Mouse (Mus musculus): Measurements from ENCODE around the gene Clstn1. TPM values are rescaled to one million over a fixed set of nuclear protein-coding genes. Genes with fewer than 3 reads are reported as not detected.

Clstn1 gene
- total and polyA plus RNA-seq, 3 experiments = 6.1 to 26.6 TPM; not detected in 1

- H3K9ac ChIP-seq (ENCODE audit: control insufficient read depth, low read depth, low read length, poor library complexity, severe bottlenecking) = no peak overlapping the region
- TF ChIP-seq RAD21 (IDR thresholded peaks at IDR 0.05; ENCODE audit: low read depth, low read length) (no peak), MAZ (IDR thresholded peaks at IDR 0.05; ENCODE audit: low read depth, low read length) (no peak), HCFC1 (IDR thresholded peaks at IDR 0.05; ENCODE audit: low read depth, low read length) (no peak), CTCF (IDR thresholded peaks at IDR 0.05 in 2 of 3, conservative IDR thresholded peaks at IDR 0.05 in 1 of 3; ENCODE audit: control insufficient read depth in 1 of 3, insufficient read depth in 1 of 3, low read depth in 2 of 3, low read length in 3 of 3, poor library complexity in 1 of 3, severe bottlenecking in 1 of 3) (no peak), TBP (IDR thresholded peaks at IDR 0.05; ENCODE audit: low read depth, low read length) (no peak), RCOR1 (IDR thresholded peaks at IDR 0.05; ENCODE audit: low read depth, low read length) (no peak), MEF2A (IDR thresholded peaks at IDR 0.05; ENCODE audit: extremely low read depth, insufficient replicate concordance, low read depth, low read length, poor library complexity, severe bottlenecking) (no peak), ZC3H11A (IDR thresholded peaks at IDR 0.05; ENCODE audit: low read depth, low read length) (no peak), POLR2AphosphoS5 (IDR thresholded peaks at IDR 0.05; ENCODE audit: borderline replicate concordance, low read depth, low read length) (no peak), ZNF384 (IDR thresholded peaks at IDR 0.05; ENCODE audit: low read depth, low read length) (no peak), MAX (IDR thresholded peaks at IDR 0.05; ENCODE audit: low read length) (no peak), SIN3A (IDR thresholded peaks at IDR 0.05; ENCODE audit: low read length) (no peak), CHD1 (IDR thresholded peaks at IDR 0.05; ENCODE audit: low read depth, low read length) (no peak), ZMIZ1 (IDR thresholded peaks at IDR 0.05; ENCODE audit: low read depth, low read length) (no peak), EP300 (IDR thresholded peaks at IDR 0.05; ENCODE audit: low read depth in 1 of 2, low read length in 2 of 2) (no peak), BHLHE40 (IDR thresholded peaks at IDR 0.05; ENCODE audit: borderline replicate concordance, low read depth, low read length) (no peak)
- H3K27ac ChIP-seq (ENCODE audit: control insufficient read depth, low read depth, low read length) = no peak overlapping the region
- H3K79me2 ChIP-seq (ENCODE audit: control insufficient read depth, insufficient read depth, low read length, poor library complexity) = no peaks in the 10 kb centered on the region
- no peaks in the 10 kb centered on the region for H3K9me3 ChIP-seq (replicated peaks; ENCODE audit: insufficient read depth, low read length)
- DNase-seq (ENCODE audit: low read depth, low spot score) = no peak
- no peaks in the 10 kb centered on the region for H3K27me3 ChIP-seq (ENCODE audit: control insufficient read depth in 1 of 2, insufficient read depth in 2 of 2, low read length in 2 of 2)
- H3K4me3 ChIP-seq (ENCODE audit: control insufficient read depth in 1 of 2, insufficient read depth in 1 of 2, low read depth in 2 of 2, low read length in 2 of 2) = no peak overlapping the region
- H3K4me1 ChIP-seq (ENCODE audit: control insufficient read depth in 1 of 2, insufficient read depth in 2 of 2, low read length in 2 of 2) = no peaks in the 10 kb centered on the region
- peaks cover 0 to 4% of the 10 kb centered on the region in 2 experiments; a peak in 2 of 4 replicates for H3K36me3 ChIP-seq (ENCODE audit: control insufficient read depth in 1 of 2, insufficient read depth in 2 of 2, low read length in 2 of 2)
These were observed 89.4 kb downstream of the Clstn1 start for GRCm38 (mm10) chr4:149675378-149676261.

GRCm38 (mm10) chr4:149678006-149678405, 91.7 kb downstream of the Clstn1 start:
- H3K9ac ChIP-seq (ENCODE audit: control insufficient read depth, low read depth, low read length, poor library complexity, severe bottlenecking) = no peak overlapping the region
- H3K79me2 ChIP-seq (ENCODE audit: control insufficient read depth, insufficient read depth, low read length, poor library complexity) = no peaks in the 10 kb centered on the region
- no peaks in the 10 kb centered on the region for H3K9me3 ChIP-seq (replicated peaks; ENCODE audit: insufficient read depth, low read length)
- H3K4me3 ChIP-seq (ENCODE audit: control insufficient read depth in 1 of 2, insufficient read depth in 1 of 2, low read depth in 2 of 2, low read length in 2 of 2) = no peak overlapping the region
- no peaks in the 10 kb centered on the region for H3K27me3 ChIP-seq (ENCODE audit: control insufficient read depth in 1 of 2, insufficient read depth in 2 of 2, low read length in 2 of 2)
- H3K27ac ChIP-seq (ENCODE audit: control insufficient read depth, low read depth, low read length) = no peak overlapping the region
- H3K4me1 ChIP-seq (ENCODE audit: control insufficient read depth in 1 of 2, insufficient read depth in 2 of 2, low read length in 2 of 2) = no peaks in the 10 kb centered on the region
- no peak for TF ChIP-seq USF2 (IDR thresholded peaks at IDR 0.05; ENCODE audit: borderline replicate concordance in 1 of 2, insufficient read depth in 1 of 2, low read depth in 1 of 2, low read length in 2 of 2)
- no peak for TF ChIP-seq TBP (IDR thresholded peaks at IDR 0.05; ENCODE audit: low read depth, low read length)
- TF ChIP-seq ZNF384 (IDR thresholded peaks at IDR 0.05; ENCODE audit: low read depth, low read length) = no peak
- TF ChIP-seq CHD2 (IDR thresholded peaks at IDR 0.05; ENCODE audit: low read length) = no peak
- no peak for TF ChIP-seq ZKSCAN1 (IDR thresholded peaks at IDR 0.05; ENCODE audit: low read depth, low read length)
- no peak for TF ChIP-seq ZMIZ1 (IDR thresholded peaks at IDR 0.05; ENCODE audit: low read depth, low read length)
- no peaks in the 10 kb centered on the region; a peak in 2 of 4 replicates for H3K36me3 ChIP-seq (ENCODE audit: control insufficient read depth in 1 of 2, insufficient read depth in 2 of 2, low read length in 2 of 2)
- DNase-seq (ENCODE audit: low read depth, low spot score) = no peak
